Mouse (Mus musculus) activated CD4-positive, CD25-positive, alpha-beta regulatory T cell, adult 4 months (primary cell): ENCODE data around the gene Map10. TPM values are rescaled to one million over a fixed set of nuclear protein-coding genes. Genes with fewer than 3 reads are reported as not detected.

Experiments
- ATAC-seq: one replicate; pipeline ENCODE4 v1.8.0; 2017
- polyA plus RNA-seq, 2 experiments: library from polyadenylated mRNA; unstranded; fragments of 100-300 nt; shearing (Covaris generic); gene quantifications; one replicate each; pipeline ENCODE4 v1.2.1; 2017

Map10 gene
- polyA plus RNA-seq, 2 experiments from 2014 or later: 0.17 to 0.46 TPM

DNA sequence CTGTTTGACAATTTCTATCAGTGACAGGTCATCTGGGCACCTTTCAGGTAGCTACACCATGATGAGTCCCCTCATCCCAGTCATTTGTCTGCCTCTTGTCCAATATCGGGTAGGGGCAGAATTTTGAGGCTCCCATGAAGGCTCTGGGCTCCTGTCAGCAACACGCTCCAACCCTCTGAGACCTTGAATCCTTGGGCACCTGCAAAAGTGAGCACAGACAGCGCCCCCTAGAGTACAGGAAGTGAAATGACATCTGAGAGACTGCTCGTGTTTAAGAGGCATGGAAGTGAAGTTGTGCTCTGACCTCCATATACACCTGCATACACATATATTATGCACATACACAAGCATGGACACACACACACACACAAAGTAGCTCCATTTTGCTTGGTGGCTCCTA lies 49.3 kb downstream of the Map10 start:
- no peak for ATAC-seq

DNA sequence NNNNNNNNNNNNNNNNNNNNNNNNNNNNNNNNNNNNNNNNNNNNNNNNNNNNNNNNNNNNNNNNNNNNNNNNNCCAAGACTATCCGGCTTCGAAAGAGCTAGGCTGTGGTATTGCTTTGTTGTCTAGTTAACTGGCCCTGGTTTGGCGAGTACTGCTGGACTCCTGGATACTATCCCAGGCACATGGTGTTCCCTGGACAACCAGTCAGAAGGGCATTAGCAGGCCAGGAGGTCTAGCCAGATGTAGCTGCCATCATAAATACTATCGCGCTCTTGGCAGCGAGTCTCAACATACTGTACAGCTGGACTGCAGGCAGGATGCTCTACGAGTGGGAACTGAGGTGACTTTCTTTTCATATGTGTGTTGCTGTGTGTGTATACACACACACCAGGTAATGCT lies 53.1 kb downstream of the Map10 start:
- ATAC-seq: no peak

Other genes with a start within 250 kb of the Map10 start
- 1 to 10 TPM; 1.3 to 2.2 TPM for gene Sipa1l2, start 100.0 kb upstream of the Map10 start, polyA plus RNA-seq
- gene Ntpcr, start 60.1 kb downstream of the Map10 start, polyA plus RNA-seq: 10 to 100 TPM; 31.1 to 34.3 TPM
- gene Pcnx2, start 228.5 kb downstream of the Map10 start, polyA plus RNA-seq: under 1 TPM in 1 of 2 experiments, not detected in 1; 0.42 TPM
- gene Map3k21, start 240.6 kb downstream of the Map10 start, polyA plus RNA-seq: not detected